Mouse (Mus musculus): Measurements from ENCODE around the gene A330070K13Rik.

A330070K13Rik gene

GRCm38 (mm10) chr5:130384222-130384912 is at the start of gene A330070K13Rik:
Gene A330070K13Rik, minus strand, starts transcription at chr5:130384631.
- DNase-seq (ENCODE audit: low spot score) = no peak

GRCm38 (mm10) chr5:130411516-130411915 is 27.1 kb upstream of the A330070K13Rik start:
- no peak for DNase-seq (ENCODE audit: low spot score)

- no peak for DNase-seq (ENCODE audit: low spot score)
Observed at GRCm38 (mm10) chr5:130409706-130410105, 25.3 kb upstream of the A330070K13Rik start.

- DNase-seq (ENCODE audit: low spot score) = peak; percentile 9
Observed at GRCm38 (mm10) chr5:130405201-130405600, 20.8 kb upstream of the A330070K13Rik start.

GRCm38 (mm10) chr5:130400136-130400917 is 15.9 kb upstream of the A330070K13Rik start:
- no peak for DNase-seq (ENCODE audit: low spot score)

GRCm38 (mm10) chr5:130395142-130395541 is 10.7 kb upstream of the A330070K13Rik start:
- no peak for DNase-seq (ENCODE audit: low spot score)

GRCm38 (mm10) chr5:130394386-130394785 is 10.0 kb upstream of the A330070K13Rik start:
- DNase-seq (ENCODE audit: low spot score) = no peak

GRCm38 (mm10) chr5:130393618-130394355 is 9.4 kb upstream of the A330070K13Rik start:
- DNase-seq (ENCODE audit: low spot score) = no peak

- no peak for DNase-seq (ENCODE audit: low spot score)
Observed at GRCm38 (mm10) chr5:130386418-130386817, 2.0 kb upstream of the A330070K13Rik start.

GRCm38 (mm10) chr5:130375411-130375810 is 9.0 kb downstream of the A330070K13Rik start:
- DNase-seq (ENCODE audit: low spot score) = no peak

GRCm38 (mm10) chr5:130369237-130369636 is 15.2 kb downstream of the A330070K13Rik start, which contains the start of gene Caln1:
Gene Caln1, plus strand, starts transcription at chr5:130369455.
- DNase-seq (ENCODE audit: low spot score) = no peak

- DNase-seq (ENCODE audit: low spot score) = no peak
Observed at GRCm38 (mm10) chr5:130368236-130368635, 16.2 kb downstream of the A330070K13Rik start.

GRCm38 (mm10) chr5:130363773-130364172 is 20.7 kb downstream of the A330070K13Rik start:
- no peak for DNase-seq (ENCODE audit: low spot score)

- DNase-seq (ENCODE audit: low spot score) = no peak
Observed at GRCm38 (mm10) chr5:130363111-130363510, 21.3 kb downstream of the A330070K13Rik start.

GRCm38 (mm10) chr5:130355223-130355622 is 29.2 kb downstream of the A330070K13Rik start:
- no peak for DNase-seq (ENCODE audit: low spot score)

GRCm38 (mm10) chr5:130345871-130346270 is 38.6 kb downstream of the A330070K13Rik start:
- DNase-seq (ENCODE audit: low spot score) = no peak

- no peak for DNase-seq (ENCODE audit: low spot score)
Observed at GRCm38 (mm10) chr5:130344999-130345398, 39.4 kb downstream of the A330070K13Rik start.

- DNase-seq (ENCODE audit: low spot score) = no peak
Observed at GRCm38 (mm10) chr5:130340656-130341055, 43.8 kb downstream of the A330070K13Rik start.

GRCm38 (mm10) chr5:130335462-130335861 is 49.0 kb downstream of the A330070K13Rik start:
- no peak for DNase-seq (ENCODE audit: low spot score)

- no peak for DNase-seq (ENCODE audit: low spot score)
Observed at GRCm38 (mm10) chr5:130333971-130334370, 50.5 kb downstream of the A330070K13Rik start.

- no peak for DNase-seq (ENCODE audit: low spot score)
Observed at GRCm38 (mm10) chr5:130333566-130333965, 50.9 kb downstream of the A330070K13Rik start.

GRCm38 (mm10) chr5:130331206-130331605 is 53.2 kb downstream of the A330070K13Rik start:
- no peak for DNase-seq (ENCODE audit: low spot score)

All from ovary, postnatal 10 days (tissue).